Mouse (Mus musculus) CH12.LX (cell line): ENCODE measurements at regions not wholly inside any gene's neighbourhood (a gene's known extent, or its start where the extent isn't known, plus 50 kb on each side); places are given as distances from the start of the nearest gene placed in this dataset.

Source experiments
- CHD1 ChIP-seq: IDR thresholded peaks from 2 replicates; pipeline ENCODE4 v1.6.1; 2012; ENCODE audit warnings: low read depth, low read length, improper control_type of control experiment, inconsistent platforms
- CTCF ChIP-seq, 2 experiments: IDR thresholded peaks in 1 of 2; conservative IDR thresholded peaks in 1 of 2; 2 replicates each; pipeline ENCODE4 v1.5.1; 2011 to 2012; ENCODE audit warnings: low read depth in 2 of 2, low read length in 2 of 2, improper control_type of control experiment in 1 of 2, inconsistent platforms in 1 of 2, mild to moderate bottlenecking in 1 of 2, moderate library complexity in 1 of 2
- GABPA ChIP-seq: IDR thresholded peaks from 2 replicates; pipeline ENCODE4 v1.6.1; 2012; ENCODE audit warnings: low read depth, low read length, improper control_type of control experiment, inconsistent platforms; ENCODE audit not compliant: insufficient replicate concordance
- HCFC1 ChIP-seq: IDR thresholded peaks from 2 replicates; pipeline ENCODE4 v1.6.1; 2012; ENCODE audit warnings: low read depth, mild to moderate bottlenecking, inconsistent platforms, low read length, improper control_type of control experiment
- RAD21 ChIP-seq: IDR thresholded peaks from 2 replicates; pipeline ENCODE4 v1.6.1; 2011; ENCODE audit warnings: low read depth, mild to moderate bottlenecking, low read length, improper control_type of control experiment, moderate library complexity
- TBP ChIP-seq: conservative IDR thresholded peaks from 2 replicates; pipeline ENCODE4 v1.6.1; 2011; ENCODE audit warnings: low read depth, low read length, improper control_type of control experiment

GRCm38 (mm10) chr9:52283558-52283957 lies 115.2 kb upstream of the Zc3h12c start:
- TF ChIP-seq GABPA (no peak), CTCF (conservative IDR thresholded peaks at IDR 0.05 in 1 of 2, IDR thresholded peaks at IDR 0.05 in 1 of 2; ENCODE audit: low read depth in 2 of 2, low read length in 2 of 2) (no peak), RAD21 (no peak), HCFC1 (no peak), TBP (no peak), CHD1 (no peak)
